7 mouse cellular contexts compared by ENCODE assay signal in genomic region chr14:56775416-56775815, GRCm38 (mm10). TPM values are rescaled to one million over a fixed set of nuclear protein-coding genes. Genes with fewer than 3 reads are reported as not detected.
DNase-seq lines count a peak whose midpoint lies in the region; ATAC-seq and TF ChIP-seq lines count a peak whose summit lies in the region.

No protein-coding gene starts in this region.

- H3K9ac ChIP-seq in lung, embryonic 16.5 days (ENCODE audit: low read length), result no peak overlapping the region
- H3K9ac ChIP-seq in forebrain, embryonic 16.5 days (replicated peaks; ENCODE audit: low read depth, low read length), result no peak overlapping the region
- H3K9ac ChIP-seq in liver, embryonic 13.5 days, result peak overlapping the region; percentile 58

- no peaks in the 10 kb centered on the region for H3K27me3 ChIP-seq in lung, embryonic 16.5 days (ENCODE audit: control insufficient read depth, insufficient read depth, low read depth, low read length)
- no peaks in the 10 kb centered on the region for H3K27me3 ChIP-seq in forebrain, embryonic 16.5 days (replicated peaks; ENCODE audit: control insufficient read depth, insufficient read depth, low read length)
- no peaks in the 10 kb centered on the region for H3K27me3 ChIP-seq in liver, embryonic 13.5 days

- no peak for TF ChIP-seq CTCF in lung, adult 2 months (IDR thresholded peaks at IDR 0.05; ENCODE audit: insufficient read depth, low read length)

- 0 out of 2 replicates have a peak overlapping the region, but pooled peaks have one; percentile 30 for H3K4me3 ChIP-seq in lung, embryonic 16.5 days (ENCODE audit: low read length)
- no peak overlapping the region for H3K4me3 ChIP-seq in lung, adult 2 months (replicated peaks; ENCODE audit: extremely low read depth, low read depth, low read length)
- no peak overlapping the region for H3K4me3 ChIP-seq in forebrain, embryonic 16.5 days (replicated peaks; ENCODE audit: low read length)
- peak overlapping the region; percentile 93 for H3K4me3 ChIP-seq in liver, embryonic 13.5 days (replicated peaks)

- ATAC-seq in lung, embryonic 16.5 days (ENCODE audit: low read depth), result no peak
- ATAC-seq in forebrain, embryonic 16.5 days, result no peak
- no peak for ATAC-seq in liver, embryonic 13.5 days (ENCODE audit: low read depth)

- peaks cover 6% of the 10 kb centered on the region; the same call in 1 of the 2 replicates for H3K36me3 ChIP-seq in lung, embryonic 16.5 days (ENCODE audit: control insufficient read depth, insufficient read depth, low read length)
- 0 out of 2 replicates have a peak, but pooled peaks cover 6% of the 10 kb centered on the region for H3K36me3 ChIP-seq in forebrain, embryonic 16.5 days (ENCODE audit: control insufficient read depth, insufficient read depth)
- H3K36me3 ChIP-seq in liver, embryonic 13.5 days, result peaks cover 28% of the 10 kb centered on the region

- no peaks in the 10 kb centered on the region for H3K9me3 ChIP-seq in lung, embryonic 16.5 days (ENCODE audit: control insufficient read depth, low read length)
- no peaks in the 10 kb centered on the region for H3K9me3 ChIP-seq in forebrain, embryonic 16.5 days (ENCODE audit: control insufficient read depth, low read length)
- no peaks in the 10 kb centered on the region for H3K9me3 ChIP-seq in liver, embryonic 13.5 days (replicated peaks)

- 30% methylated on average over 4 of the region's 4 CpGs for WGBS in lung, embryonic 16.5 days
- WGBS in lung, adult 2 months, result 38% methylated on average over 4 of the region's 4 CpGs
- 77% methylated on average over 4 of the region's 4 CpGs for WGBS in forebrain, embryonic 16.5 days
- 39% methylated on average over 4 of the region's 4 CpGs for WGBS in liver, embryonic 13.5 days (ENCODE audit: insufficient replicate concordance)

- no peak overlapping the region for H3K27ac ChIP-seq in lung, embryonic 16.5 days (ENCODE audit: low read length)
- no peak overlapping the region for H3K27ac ChIP-seq in forebrain, embryonic 16.5 days (ENCODE audit: low read length)
- no peak overlapping the region for H3K27ac ChIP-seq in liver, embryonic 13.5 days

- H3K4me2 ChIP-seq in lung, embryonic 16.5 days (ENCODE audit: low read depth, low read length), result peak overlapping the region; percentile 50
- peak overlapping the region; percentile 53 for H3K4me2 ChIP-seq in forebrain, embryonic 16.5 days (ENCODE audit: low read length)
- H3K4me2 ChIP-seq in liver, embryonic 13.5 days, result peak overlapping the region; percentile 90

- DNase-seq in lung, adult 2 months, result no peak
- DNase-seq in liver, embryonic 13.5 days, result no peak
- DNase-seq in telencephalon, adult 2 months (ENCODE audit: low read depth, low spot score), result peak; percentile 44
- DNase-seq in MN1 (ENCODE audit: low spot score), result no peak
- DNase-seq in cerebellum, adult 11-12 months, result no peak

- TF ChIP-seq POLR2A in lung, adult 2 months (IDR thresholded peaks at IDR 0.05; ENCODE audit: borderline replicate concordance, extremely low read depth, low read depth, low read length), result no peak

- H3K4me1 ChIP-seq in lung, embryonic 16.5 days (replicated peaks; ENCODE audit: control insufficient read depth, insufficient read depth, low read length), result peaks cover 16% of the 10 kb centered on the region
- H3K4me1 ChIP-seq in lung, adult 2 months (ENCODE audit: control insufficient read depth, insufficient read depth, low read length), result peaks cover 5% of the 10 kb centered on the region
- H3K4me1 ChIP-seq in forebrain, embryonic 16.5 days (replicated peaks; ENCODE audit: control insufficient read depth, insufficient read depth, low read length), result peaks cover 26% of the 10 kb centered on the region
- peaks cover 43% of the 10 kb centered on the region for H3K4me1 ChIP-seq in liver, embryonic 13.5 days (replicated peaks)

RNA-seq across cellular contexts. Expression of gene Pspc1, which starts 2.7 kb away (rescaled TPM):
- 19.1 and 19.2 TPM in 2 replicates for polyA plus RNA-seq in lung, embryonic 16.5 days (2015; fragmentation: Nextera tagmentation; extraction: Ambion mirVana)
- polyA plus RNA-seq in lung, adult 2 months (2012; rRNA removed), result 5.6 and 6.0 TPM in 2 replicates
- 36.7 and 48.5 TPM in 2 replicates for polyA plus RNA-seq in forebrain, embryonic 16.5 days (2015; fragmentation: Nextera tagmentation; extraction: Ambion mirVana)
- polyA plus RNA-seq in liver, embryonic 13.5 days (2015; fragmentation: Nextera tagmentation; extraction: Ambion mirVana), result 13.6 and 15.9 TPM in 2 replicates

RNA-seq across cellular contexts. Expression of gene Zmym5, which starts 36.1 kb away (rescaled TPM):
- polyA plus RNA-seq in lung, embryonic 16.5 days (2015; fragmentation: Nextera tagmentation; extraction: Ambion mirVana), result 27.3 and 31.1 TPM in 2 replicates
- polyA plus RNA-seq in lung, adult 2 months (2012; rRNA removed), result 4.2 and 6.8 TPM in 2 replicates
- 32.4 and 36.0 TPM in 2 replicates for polyA plus RNA-seq in forebrain, embryonic 16.5 days (2015; fragmentation: Nextera tagmentation; extraction: Ambion mirVana)
- 9.1 and 10.7 TPM in 2 replicates for polyA plus RNA-seq in liver, embryonic 13.5 days (2015; fragmentation: Nextera tagmentation; extraction: Ambion mirVana)

Comparison
In these comparisons a context has a peak if more than half of its experiments do, and no peak if none do; other contexts are left out.
1. H3K4me3 ChIP-seq: peak in lung, embryonic 16.5 days (single experiment) and liver, embryonic 13.5 days (single experiment); none in lung, adult 2 months (single experiment) and forebrain, embryonic 16.5 days (single experiment).
2. Peak in every context shown above with its lines, with median percentiles within 50 percentile points of each other: H3K4me2 ChIP-seq.